Mouse (Mus musculus) spleen, adult 2 months (tissue): ENCODE data around the gene Syncrip. TPM values are rescaled to one million over a fixed set of nuclear protein-coding genes. Genes with fewer than 3 reads are reported as not detected.

ENCODE experiments used
- DNase-seq, 2 experiments: peaks; one replicate each; pipeline versions ENCODE4 v3.0.0 to v3.0.0-alpha.2; 2012 to 2021; ENCODE audit warnings: low spot score in 2 of 2, low read depth in 1 of 2
- H3K27ac ChIP-seq: fragments of 200-500 bp; 2 replicates; pipeline ENCODE4 v1.5.1; 2012; ENCODE audit warnings: low read length, inconsistent platforms; ENCODE audit not compliant: insufficient read depth
- H3K27me3 ChIP-seq: fragments of 200-500 bp; 2 replicates; pipeline ENCODE4 v1.6.1; 2012; ENCODE audit warnings: mild to moderate bottlenecking, moderate library complexity, low read length, inconsistent platforms; ENCODE audit not compliant: control insufficient read depth, insufficient read depth
- H3K36me3 ChIP-seq: fragments of 200-500 bp; 2 replicates; pipeline ENCODE4 v1.6.1; 2012; ENCODE audit warnings: mild to moderate bottlenecking, low read length, inconsistent platforms; ENCODE audit not compliant: control insufficient read depth, insufficient read depth
- H3K4me1 ChIP-seq: fragments of 200-500 bp; 2 replicates; pipeline ENCODE4 v1.6.1; 2011; ENCODE audit warnings: inconsistent platforms; ENCODE audit not compliant: control insufficient read depth, insufficient read depth, insufficient read length
- H3K4me3 ChIP-seq: fragments of 200-500 bp; 2 replicates; pipeline ENCODE4 v1.5.1; 2011; ENCODE audit warnings: mild to moderate bottlenecking, inconsistent platforms; ENCODE audit not compliant: insufficient read depth, insufficient read length; ENCODE audit errors: extremely low read depth
- CTCF ChIP-seq: fragments of 200-500 bp; IDR thresholded peaks from 2 replicates; pipeline ENCODE4 v1.5.1; 2011; ENCODE audit warnings: mild to moderate bottlenecking, inconsistent platforms; ENCODE audit not compliant: insufficient read depth, insufficient read length, insufficient replicate concordance; ENCODE audit errors: extremely low read depth
- POLR2A ChIP-seq: fragments of 200-500 bp; IDR thresholded peaks from 2 replicates; pipeline ENCODE4 v1.6.1; 2011; ENCODE audit warnings: low read depth, low read length, inconsistent platforms
- WGBS: fragments of 180-500 bp; shearing (Covaris S2); methylation state at CpG from one replicate; pipeline ENCODE4 v1.1.7; 2018; 5-methylcytosine and 5-hydroxymethylcytosine counted together
- polyA plus RNA-seq: library from polyadenylated mRNA; depleted of rRNA; stranded (reverse); fragments of >200 nt; gene quantifications from 2 replicates; pipeline ENCODE4 v1.2.3, GENCODE M21; 2012

Gene Syncrip
- polyA plus RNA-seq, 1 experiment, result 5.3 TPM

GRCm38 (mm10) chr9:88519390-88520121 is 37.2 kb upstream of the Syncrip start:
- no peak for DNase-seq
- TF ChIP-seq POLR2A (no peak), CTCF (no peak)
- Histone ChIP-seq H3K36me3 (peaks cover 2% of the 10 kb centered on the region; the same call in 1 of the 2 replicates), H3K4me1 (peaks cover 3% of the 10 kb centered on the region; the same call in 1 of the 2 replicates), H3K4me3 (no peak overlapping the region), H3K27ac (no peak overlapping the region), H3K27me3 (no peaks in the 10 kb centered on the region)

- no peak for DNase-seq
- TF ChIP-seq POLR2A (no peak), CTCF (no peak)
- H3K27ac ChIP-seq, result no peak overlapping the region
- H3K36me3 ChIP-seq, result peaks cover 2% of the 10 kb centered on the region; the same call in 1 of the 2 replicates
- no peaks in the 10 kb centered on the region for H3K27me3 ChIP-seq
- no peak overlapping the region for H3K4me3 ChIP-seq
- no peaks in the 10 kb centered on the region for H3K4me1 ChIP-seq
- whole genome bisulfite sequencing, result 77% methylated on average over 3 of the region's 3 CpGs
Measured at GRCm38 (mm10) chr9:88516361-88516995, 34.1 kb upstream of the Syncrip start.

GRCm38 (mm10) chr9:88515546-88515945 is 33.2 kb upstream of the Syncrip start:
- Histone ChIP-seq H3K27me3 (no peaks in the 10 kb centered on the region), H3K36me3 (no peaks in the 10 kb centered on the region; the same call in 1 of the 2 replicates), H3K27ac (no peak overlapping the region), H3K4me3 (no peak overlapping the region), H3K4me1 (no peaks in the 10 kb centered on the region)
- DNase-seq, result no peak
- 100% methylated on average over 1 of the region's 1 CpGs for WGBS
- no peak for TF ChIP-seq CTCF
- no peak for TF ChIP-seq POLR2A

- no peak for TF ChIP-seq POLR2A
- no peak for TF ChIP-seq CTCF
- H3K27me3 ChIP-seq, result no peaks in the 10 kb centered on the region
- no peak for DNase-seq
- H3K4me1 ChIP-seq, result no peaks in the 10 kb centered on the region
- no peaks in the 10 kb centered on the region for H3K36me3 ChIP-seq
- no peak overlapping the region for H3K4me3 ChIP-seq
- H3K27ac ChIP-seq, result no peak overlapping the region
- WGBS, result 86% methylated on average over 6 of the region's 6 CpGs
Measured at GRCm38 (mm10) chr9:88501846-88502245, 19.5 kb upstream of the Syncrip start.

- H3K4me3 ChIP-seq, result no peak overlapping the region
- no peaks in the 10 kb centered on the region for H3K36me3 ChIP-seq
- no peak overlapping the region for H3K27ac ChIP-seq
- H3K4me1 ChIP-seq, result no peaks in the 10 kb centered on the region
- no peak for DNase-seq
- H3K27me3 ChIP-seq, result no peaks in the 10 kb centered on the region
- WGBS, result 30% methylated on average over 2 of the region's 2 CpGs
- no peak for TF ChIP-seq CTCF
- no peak for TF ChIP-seq POLR2A
Measured at GRCm38 (mm10) chr9:88500112-88500511, 17.7 kb upstream of the Syncrip start.

- WGBS, result 86% methylated on average over 1 of the region's 1 CpGs
- Histone ChIP-seq H3K4me3 (no peak overlapping the region), H3K36me3 (no peaks in the 10 kb centered on the region), H3K27ac (no peak overlapping the region), H3K4me1 (no peaks in the 10 kb centered on the region), H3K27me3 (no peaks in the 10 kb centered on the region)
- no peak for TF ChIP-seq CTCF
- DNase-seq, result no peak
Measured at GRCm38 (mm10) chr9:88492522-88492921, 10.1 kb upstream of the Syncrip start.

- Histone ChIP-seq H3K4me1 (no peaks in the 10 kb centered on the region; the same call in none of the 2 replicates), H3K36me3 (no peaks in the 10 kb centered on the region), H3K27me3 (no peaks in the 10 kb centered on the region), H3K27ac (no peak overlapping the region), H3K4me3 (no peak overlapping the region)
- no peak for TF ChIP-seq POLR2A
- TF ChIP-seq CTCF, result no peak
- DNase-seq, result no peak
- 78% methylated on average over 6 of the region's 6 CpGs for WGBS
Measured at GRCm38 (mm10) chr9:88484531-88484930, 2.2 kb upstream of the Syncrip start.
